Mouse (Mus musculus): ENCODE measurements at regions not wholly inside any gene's neighbourhood (a gene's known extent, or its start where the extent isn't known, plus 50 kb on each side); places are given as distances from the start of the nearest gene placed in this dataset.

GRCm38 (mm10) chr11:18067676-18068075, 114.0 kb upstream of the Etaa1 start:
- TF ChIP-seq MAFK (IDR thresholded peaks at IDR 0.05; ENCODE audit: insufficient read depth, low read depth, low read length) (no peak), ZC3H11A (IDR thresholded peaks at IDR 0.05; ENCODE audit: borderline replicate concordance, low read depth, low read length) (no peak), ZNF384 (IDR thresholded peaks at IDR 0.05; ENCODE audit: low read depth, low read length) (no peak), CHD2 (IDR thresholded peaks at IDR 0.05; ENCODE audit: low read depth, low read length) (no peak)

Data from ES-E14 (cell line).